Mouse (Mus musculus) A20 (cell line): ENCODE data around the gene Prex1.

ENCODE experiments used
- DNase-seq: peaks from one replicate; pipeline ENCODE4 v3.0.0-alpha.2; 2011; ENCODE audit warnings: low read depth, low spot score

Prex1 gene

DNA sequence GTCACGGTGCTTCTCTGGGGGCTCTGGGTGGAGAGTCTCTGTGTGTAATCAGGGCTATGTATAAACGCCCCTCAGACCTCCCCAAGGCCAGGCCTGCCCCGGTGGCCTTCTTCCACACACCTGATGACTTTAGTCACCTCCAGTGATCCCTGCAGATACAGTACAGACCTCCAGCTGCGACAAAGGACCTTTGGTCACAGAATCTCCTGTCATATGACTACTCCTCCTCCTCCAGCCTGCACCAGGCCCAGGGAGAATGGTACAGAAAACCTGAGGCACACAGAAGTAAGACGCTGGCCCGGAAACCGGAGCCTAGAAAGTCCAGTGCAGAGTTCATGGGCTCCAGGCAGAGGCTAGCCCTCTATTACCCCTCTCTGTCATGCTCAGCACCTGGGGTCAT, 152.8 kb downstream of the Prex1 start:
- DNase-seq = no peak

DNA sequence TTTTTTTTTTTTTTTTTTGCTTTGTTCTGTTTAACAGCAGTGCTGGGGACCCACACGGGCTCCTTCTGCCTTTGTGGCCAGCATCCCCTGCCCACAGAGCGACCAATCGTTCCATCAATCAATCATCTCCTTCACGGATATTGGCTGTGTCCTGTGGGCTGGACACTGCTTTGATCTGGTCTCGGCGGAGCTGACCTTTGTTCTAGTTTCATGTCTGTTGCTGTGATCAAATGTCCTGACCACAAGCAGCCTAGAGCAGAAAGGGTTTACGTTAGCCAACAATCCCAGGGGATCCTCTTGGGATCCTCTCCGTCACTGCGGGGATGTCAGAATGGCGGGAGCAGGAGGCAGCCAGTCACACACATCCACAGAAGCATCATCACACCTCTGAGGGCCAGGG, 154.1 kb downstream of the Prex1 start:
- DNase-seq = no peak

GRCm38 (mm10) chr2:166555508-166555907, 158.1 kb downstream of the Prex1 start:
- DNase-seq = peak; percentile 58

- DNase-seq = no peak
Measured at GRCm38 (mm10) chr2:166554169-166554505, 159.5 kb downstream of the Prex1 start.

GRCm38 (mm10) chr2:166553502-166554168, 160.0 kb downstream of the Prex1 start:
- DNase-seq = peak; percentile 50

DNA sequence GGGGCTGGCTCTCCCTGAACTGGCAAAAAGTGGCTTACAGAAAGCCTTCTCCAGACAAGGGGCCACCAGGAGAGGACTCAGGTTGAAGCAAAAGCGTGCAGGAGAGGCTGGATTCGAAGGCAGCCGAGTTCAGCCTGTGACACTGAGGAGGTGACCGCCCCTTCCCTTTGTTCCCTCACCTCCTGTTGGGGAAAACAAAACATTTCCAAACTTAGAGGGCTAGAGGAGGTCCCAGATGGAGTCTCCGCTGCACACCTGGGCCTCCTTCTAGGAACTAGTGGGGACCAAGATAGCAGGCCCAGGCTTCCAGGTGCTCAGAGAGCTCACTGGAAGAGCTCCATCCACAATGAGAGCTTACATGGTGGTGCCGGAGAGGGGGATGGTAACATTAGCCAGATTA, 161.0 kb downstream of the Prex1 start:
- no peak for DNase-seq

- no peak for DNase-seq
Measured at GRCm38 (mm10) chr2:166551831-166552498, 161.7 kb downstream of the Prex1 start.

- DNase-seq = no peak
Measured at GRCm38 (mm10) chr2:166549871-166550270, 163.8 kb downstream of the Prex1 start.

GRCm38 (mm10) chr2:166549069-166549468, 164.6 kb downstream of the Prex1 start:
- no peak for DNase-seq

- DNase-seq = no peak
Measured at GRCm38 (mm10) chr2:166545580-166545979, 168.1 kb downstream of the Prex1 start.

DNA sequence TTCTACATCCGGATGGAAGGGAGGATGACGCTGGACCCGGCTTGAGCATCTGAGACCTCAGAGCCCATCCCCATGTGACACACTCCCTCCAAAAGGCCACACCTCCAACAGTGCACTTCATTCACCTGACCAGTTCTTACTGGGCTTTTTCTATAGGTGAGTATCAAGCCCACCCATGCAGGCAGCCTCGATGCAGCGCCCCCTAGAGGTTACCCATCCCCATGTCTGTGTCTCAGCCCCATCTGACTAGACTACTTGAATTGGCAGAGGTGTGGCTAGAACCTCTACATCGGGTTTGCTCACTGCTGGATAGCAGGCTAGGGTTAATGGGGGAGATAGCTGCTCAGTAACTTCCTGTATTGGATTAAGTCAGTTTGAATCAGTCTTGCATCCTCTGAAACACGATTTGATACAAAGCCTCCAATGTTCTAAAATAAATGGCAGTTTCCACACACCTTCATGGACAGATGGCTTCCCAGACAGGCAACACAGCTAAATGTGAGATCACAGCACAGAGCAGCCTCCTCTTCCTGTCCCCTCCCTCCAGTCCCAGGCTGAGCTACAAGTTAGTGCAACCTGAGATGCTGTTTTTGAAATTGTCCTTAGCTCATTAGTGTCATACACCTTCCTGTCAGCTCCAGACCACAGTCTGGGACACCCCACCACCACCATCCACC, 168.9 kb downstream of the Prex1 start:
- peak; percentile 19 for DNase-seq

DNA sequence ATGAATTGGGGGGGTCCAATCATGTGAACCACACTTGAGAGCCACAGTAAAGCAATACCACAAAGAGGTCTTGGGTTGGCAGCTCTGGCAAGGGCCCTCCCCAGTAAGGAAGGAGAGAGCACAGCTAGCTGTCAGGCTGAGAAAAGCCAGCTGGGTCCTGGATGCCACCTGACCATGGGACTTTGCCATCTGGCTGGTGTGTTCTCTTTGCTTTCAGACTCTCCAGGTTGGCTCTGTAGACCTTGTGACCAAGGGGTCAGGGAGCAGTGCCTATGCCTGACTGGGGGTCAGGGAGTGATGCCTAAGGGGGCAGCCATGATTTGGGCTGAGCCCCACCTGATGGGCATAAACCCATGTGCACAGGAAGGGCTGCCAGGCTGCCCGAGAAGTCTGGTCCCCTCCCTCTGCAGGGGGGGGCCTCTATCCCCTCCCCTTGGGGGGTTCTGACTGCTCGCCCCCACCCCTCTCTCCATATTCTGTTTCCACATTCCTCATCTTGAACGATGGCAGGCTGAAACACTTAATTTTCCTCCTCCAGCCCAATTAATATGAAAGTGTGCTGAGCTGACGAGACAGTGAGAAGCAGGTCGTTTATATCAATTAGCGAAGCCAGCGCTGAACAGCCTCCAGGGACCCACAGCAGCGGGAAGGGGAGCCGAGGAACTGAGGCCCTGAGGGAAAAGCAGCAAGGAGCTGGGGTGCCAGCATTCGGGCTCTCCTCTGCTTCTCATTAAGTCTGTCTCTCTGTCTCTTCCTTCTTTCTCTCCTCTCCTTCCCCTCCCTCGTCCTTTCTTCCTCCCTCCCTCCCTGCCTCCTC, 172.3 kb downstream of the Prex1 start:
- no peak for DNase-seq

DNA sequence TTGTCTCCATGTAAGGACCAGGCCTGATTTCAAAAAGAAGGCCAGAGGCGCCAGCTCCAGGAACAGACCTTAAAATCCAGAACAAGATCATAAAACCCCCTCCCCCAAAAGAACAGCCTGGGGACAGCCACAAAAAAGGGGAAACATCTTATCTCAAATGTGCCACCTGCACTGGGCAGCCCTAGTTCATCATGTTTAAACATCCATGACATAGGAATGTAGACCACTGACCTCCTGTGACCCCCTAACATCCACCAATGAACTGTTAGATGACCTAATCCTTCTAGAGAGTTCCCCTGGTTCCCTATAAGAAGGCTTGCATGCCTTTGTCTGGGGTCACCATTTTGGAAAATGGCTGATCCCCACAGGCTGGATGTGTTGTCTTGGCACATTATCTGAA, 173.4 kb downstream of the Prex1 start:
- DNase-seq = no peak

DNA sequence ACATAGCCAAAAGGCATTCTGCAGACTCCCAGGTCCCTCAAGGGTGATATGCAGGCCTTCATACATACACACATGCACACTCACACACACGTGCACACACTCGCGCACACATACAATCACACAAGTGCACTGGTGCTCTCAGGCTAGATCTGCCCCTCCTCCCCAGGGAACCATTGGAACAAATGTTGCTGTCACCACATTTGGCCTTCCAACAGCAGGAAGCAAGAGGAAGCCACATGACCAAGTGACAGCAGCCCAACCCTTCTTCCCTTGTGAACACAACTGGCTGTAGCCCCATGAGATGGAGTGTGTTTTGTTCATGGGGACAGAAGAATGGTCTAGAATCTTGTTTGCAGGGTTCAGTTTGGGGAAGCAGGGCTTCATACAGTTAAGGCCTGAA, 176.7 kb downstream of the Prex1 start:
- no peak for DNase-seq

DNA sequence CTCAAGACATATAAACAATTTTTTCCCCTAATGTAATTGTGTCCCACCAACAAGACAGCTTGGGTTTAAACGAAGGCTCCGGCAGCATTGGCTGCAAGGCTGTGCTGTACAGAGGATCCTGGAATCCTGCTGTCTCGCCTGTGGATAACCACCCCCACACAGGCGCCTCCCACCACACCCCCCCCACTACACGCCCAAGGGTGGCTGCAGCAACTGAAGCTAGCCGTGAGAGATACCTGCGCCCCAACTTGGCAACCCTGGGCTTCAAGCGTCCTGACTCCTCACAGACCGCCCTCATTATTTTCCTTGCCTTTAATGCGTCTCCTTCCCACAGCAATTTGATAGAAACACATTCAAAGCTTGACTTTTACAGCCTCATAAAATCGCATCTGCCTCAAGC, 178.1 kb downstream of the Prex1 start:
- DNase-seq = no peak

GRCm38 (mm10) chr2:166526204-166526603, 187.4 kb downstream of the Prex1 start:
- DNase-seq = no peak

- no peak for DNase-seq
Measured at GRCm38 (mm10) chr2:166523156-166523890, 190.3 kb downstream of the Prex1 start.

- DNase-seq = no peak
Measured at GRCm38 (mm10) chr2:166522612-166523120, 191.0 kb downstream of the Prex1 start.

DNA sequence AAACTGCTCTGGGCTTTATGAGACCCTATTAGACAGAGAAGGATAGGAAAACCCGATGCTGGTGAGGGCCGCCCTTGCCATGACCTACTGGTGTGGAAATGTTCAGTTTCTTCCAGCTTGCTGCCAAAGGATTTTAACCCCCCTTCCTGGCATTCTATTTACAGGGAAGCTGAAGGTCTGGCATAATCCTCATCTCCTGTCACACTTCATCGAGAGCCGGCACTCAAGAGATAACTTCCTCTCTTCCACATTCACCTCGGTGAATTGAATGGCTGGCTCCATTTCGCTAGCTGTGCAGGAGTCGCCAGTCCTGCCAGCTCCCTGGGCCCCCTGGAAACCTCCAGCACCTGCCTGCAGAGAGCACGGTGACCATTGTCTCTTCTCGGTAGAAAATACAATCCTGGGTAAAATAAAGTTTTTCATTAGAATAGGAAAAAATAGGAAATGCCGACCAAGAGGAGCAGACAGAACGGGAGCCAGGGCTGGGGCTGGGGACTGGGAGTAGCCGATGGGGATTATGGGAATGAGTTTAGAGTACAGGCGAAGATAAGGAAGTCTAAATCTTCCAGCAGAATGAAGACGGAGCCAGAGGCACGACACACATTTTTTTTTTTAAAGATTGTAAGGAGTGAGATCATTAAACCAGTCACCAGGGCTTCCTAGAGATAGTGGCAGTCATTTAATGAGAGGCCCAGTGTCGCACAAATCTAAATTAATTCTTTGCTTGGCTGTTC, 191.6 kb downstream of the Prex1 start:
- DNase-seq = no peak

- no peak for DNase-seq
Measured at GRCm38 (mm10) chr2:166521461-166521860, 192.2 kb downstream of the Prex1 start.

DNA sequence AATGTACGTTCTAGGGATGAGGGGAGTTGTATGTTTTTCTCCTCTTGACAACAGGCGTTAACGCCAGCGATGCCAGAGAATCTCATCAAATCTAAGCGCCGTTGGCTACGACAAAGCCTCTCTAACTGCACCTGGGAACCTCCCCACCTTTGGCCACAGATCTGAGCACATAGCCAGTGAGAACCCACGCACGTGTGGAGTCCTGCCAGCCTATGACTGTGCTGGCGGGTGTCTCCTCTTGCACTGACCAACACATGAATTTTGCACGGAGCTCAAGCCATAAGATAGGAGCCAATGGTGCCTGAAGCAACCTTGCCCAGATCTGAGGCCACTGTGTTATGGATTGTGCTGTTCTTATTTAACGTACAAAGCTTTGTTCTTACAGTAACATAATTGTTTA, 193.1 kb downstream of the Prex1 start:
- no peak for DNase-seq
